Mouse (Mus musculus) heart, adult 9 months (tissue): ENCODE measurements around the gene Rab25.

Experiments
- DNase-seq, 2 experiments: peaks; one replicate each; pipeline ENCODE4 v3.0.0; 2022; ENCODE audit warnings: low spot score in 2 of 2

Rab25 gene

GRCm38 (mm10) chr3:88542486-88542885, 5.6 kb downstream of the Rab25 start:
- DNase-seq, result no peak

- DNase-seq, result no peak
Observed at GRCm38 (mm10) chr3:88541622-88542401, 6.3 kb downstream of the Rab25 start.

GRCm38 (mm10) chr3:88540085-88540484, 8.0 kb downstream of the Rab25 start:
- no peak for DNase-seq

GRCm38 (mm10) chr3:88539397-88539796, 8.7 kb downstream of the Rab25 start:
- no peak for DNase-seq

- DNase-seq, result no peak
Observed at GRCm38 (mm10) chr3:88538271-88539145, 9.6 kb downstream of the Rab25 start.

GRCm38 (mm10) chr3:88537146-88537545, 11.0 kb downstream of the Rab25 start:
- no peak for DNase-seq

GRCm38 (mm10) chr3:88536103-88536930, 11.8 kb downstream of the Rab25 start:
- peak; percentile 86 to 88 for DNase-seq

GRCm38 (mm10) chr3:88535527-88535926, 12.6 kb downstream of the Rab25 start:
- no peak for DNase-seq

- no peak for DNase-seq
Observed at GRCm38 (mm10) chr3:88535005-88535404, 13.1 kb downstream of the Rab25 start.

GRCm38 (mm10) chr3:88533706-88534105, 14.4 kb downstream of the Rab25 start:
- DNase-seq, result no peak

- no peak for DNase-seq
Observed at GRCm38 (mm10) chr3:88532689-88533511, 15.2 kb downstream of the Rab25 start.

- DNase-seq, result no peak
Observed at GRCm38 (mm10) chr3:88532299-88532674, 15.8 kb downstream of the Rab25 start, which contains the start of gene Mex3a. Mex3a (plus strand) TSS chr3:88532395.

GRCm38 (mm10) chr3:88531348-88532298, 16.5 kb downstream of the Rab25 start:
- DNase-seq, result peak; percentile 78 to 85

GRCm38 (mm10) chr3:88530082-88530864, 17.8 kb downstream of the Rab25 start:
- DNase-seq, result no peak

GRCm38 (mm10) chr3:88529204-88530000, 18.7 kb downstream of the Rab25 start:
- no peak for DNase-seq

- no peak for DNase-seq
Observed at GRCm38 (mm10) chr3:88528646-88529045, 19.5 kb downstream of the Rab25 start.

- DNase-seq, result no peak
Observed at GRCm38 (mm10) chr3:88527565-88527964, 20.5 kb downstream of the Rab25 start.
